Mouse (Mus musculus) mouse embryonic stem cell (cell line): ENCODE data around the gene Atf5.

ENCODE experiments used
- in situ Hi-C, 2 experiments: fragments of 300-500 bp; cut with MboI; formaldehyde crosslinking; loops; 1 replicate in 1 of 2; 3 replicates in 1 of 2; pipeline ENCODE4 v1.14.3; 2019 to 2020; ENCODE audit warnings: low sequenced_read_pairs in 2 of 2, low pct_unique_long_range_greater_than_20kb in 1 of 2, mixed read lengths in 1 of 2; ENCODE audit not compliant: unreplicated experiment in 1 of 2

The Atf5 gene

DNA sequence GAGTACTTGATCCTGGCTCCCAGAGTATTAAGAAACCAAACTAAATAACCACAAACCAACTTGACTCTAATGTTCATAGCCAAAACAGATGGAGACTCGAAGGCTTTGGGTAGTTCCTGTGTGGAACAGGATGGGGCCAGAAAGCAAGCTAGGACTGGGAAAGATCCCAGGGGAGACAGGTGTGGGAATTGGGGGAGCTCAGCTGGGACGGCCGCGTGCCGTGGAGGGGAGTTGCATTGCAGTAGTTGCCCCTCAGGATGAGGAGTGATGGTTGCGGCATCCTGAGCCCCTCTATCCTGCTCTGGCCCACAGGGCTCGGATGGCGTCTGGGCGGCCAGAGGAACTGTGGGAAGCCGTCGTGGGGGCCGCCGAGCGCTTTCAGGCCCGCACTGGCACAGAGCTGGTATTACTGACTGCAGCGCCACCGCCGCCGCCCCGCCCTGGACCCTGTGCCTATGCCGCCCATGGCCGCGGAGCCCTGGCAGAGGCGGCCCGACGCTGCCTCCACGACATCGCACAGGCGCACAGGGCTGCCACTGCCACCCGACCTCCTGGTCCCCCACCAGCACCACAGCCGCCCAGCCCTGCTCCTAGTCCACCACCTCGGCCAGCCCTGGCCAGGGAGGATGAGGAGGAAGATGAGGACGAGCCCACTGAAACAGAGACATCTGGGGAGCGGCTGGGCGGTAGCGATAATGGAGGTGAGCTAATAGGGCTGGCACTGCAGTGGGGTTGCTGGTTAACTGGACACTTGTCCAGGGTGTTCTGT lies 36.0 kb upstream of the Atf5 start:
- in situ Hi-C loops, result loop anchor here in 1 of 2 experiments (10.0 kb wide), 1 partner anchor 298 kb away; the partner anchor contains the start of gene Nr1h2

DNA sequence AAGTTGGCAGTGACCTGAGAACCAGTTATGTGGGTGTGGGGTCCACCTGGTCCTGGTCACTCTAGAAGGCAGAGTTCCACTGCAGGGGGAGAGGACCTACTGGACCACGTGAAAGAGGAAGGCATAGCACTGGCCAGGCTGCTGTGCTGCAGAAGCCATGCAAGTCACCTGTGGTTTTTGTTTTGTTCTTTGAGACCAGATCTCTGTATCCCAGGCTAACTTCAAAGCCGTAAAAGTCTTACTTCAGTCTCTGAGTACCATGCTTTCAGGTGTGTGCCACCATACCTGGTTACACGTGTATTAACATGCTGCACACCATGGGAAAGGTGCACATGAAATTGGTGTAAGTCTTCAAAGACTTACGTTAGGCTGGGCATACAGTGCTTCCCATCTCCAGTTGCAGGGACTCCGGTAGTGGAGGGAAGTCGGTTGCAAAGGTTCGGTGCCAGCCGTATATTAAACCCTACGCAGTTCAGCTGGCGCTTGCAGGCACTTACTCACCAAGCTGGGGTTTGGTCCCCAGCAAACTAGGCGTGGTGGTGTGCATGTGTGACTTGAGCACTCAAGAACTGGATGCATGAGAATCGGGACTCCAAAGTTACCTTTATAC lies 35.3 kb upstream of the Atf5 start:
- in situ Hi-C loops, result loop anchor here in 1 of 2 experiments (10.0 kb wide), 1 partner anchor 297 kb away; the partner anchor contains the start of gene Nr1h2

DNA sequence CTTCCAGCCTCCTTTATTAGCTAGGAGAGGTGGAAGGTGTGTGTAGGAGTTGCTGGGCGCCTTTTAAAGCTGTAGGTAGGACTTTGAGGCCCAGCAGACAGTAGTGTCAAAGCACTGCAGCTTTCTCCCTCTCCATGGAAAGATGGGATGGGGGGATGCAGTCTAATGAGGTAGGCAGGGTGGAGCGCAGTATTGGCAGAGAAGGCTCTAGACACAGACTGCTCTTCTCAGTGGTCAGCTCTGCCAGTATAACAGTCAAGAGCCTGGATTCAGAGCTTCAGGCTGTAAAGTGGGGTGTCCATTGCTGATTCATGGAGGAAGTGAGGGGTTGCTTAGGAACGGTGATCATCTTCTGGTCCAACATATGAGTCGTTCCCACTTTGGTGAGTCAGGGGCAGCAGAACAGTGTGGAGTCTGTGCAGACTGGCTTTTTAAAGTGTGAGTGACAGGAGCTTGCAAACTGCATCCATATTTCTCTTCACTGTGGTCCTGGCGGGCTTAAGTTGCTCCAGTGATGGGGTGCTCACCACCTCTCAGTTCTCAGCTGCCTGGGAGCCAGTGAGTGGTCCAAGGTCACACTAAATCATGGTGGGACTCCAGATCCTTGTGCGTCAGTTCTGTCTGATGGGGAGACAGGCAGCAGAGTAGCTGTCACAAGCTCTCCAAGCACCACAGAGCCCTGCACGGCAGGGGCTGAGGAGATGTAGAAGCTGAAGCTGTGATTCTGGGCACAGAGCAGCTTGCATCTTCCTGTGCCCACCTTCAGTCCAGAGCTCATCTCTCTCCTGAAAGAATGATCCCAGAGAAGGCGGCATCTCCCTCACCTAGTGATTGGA lies 34.5 kb upstream of the Atf5 start:
- in situ Hi-C loops, result loop anchor here in 1 of 2 experiments (10.0 kb wide), 1 partner anchor 296 kb away; the partner anchor contains the start of gene Nr1h2

DNA sequence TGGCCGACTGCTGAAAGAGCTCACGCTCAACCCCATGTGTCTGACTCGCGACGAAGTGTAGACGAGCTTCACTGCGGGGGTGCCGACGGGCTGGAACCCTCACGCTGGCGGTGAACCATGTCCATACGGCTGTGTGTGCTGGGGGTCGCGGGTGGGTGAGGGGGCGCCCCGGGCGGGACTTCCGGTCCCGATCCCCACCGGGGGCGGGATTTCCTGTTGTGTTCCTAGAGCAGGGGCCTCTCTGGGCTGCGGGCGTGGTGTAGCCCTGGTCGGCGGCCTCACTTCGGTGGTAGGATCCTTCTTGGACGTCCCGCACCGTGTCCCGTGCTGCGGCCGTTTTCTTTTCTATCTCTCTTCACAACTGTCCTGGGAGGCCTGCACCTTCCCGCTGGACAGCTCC lies 33.7 kb upstream of the Atf5 start:
- in situ Hi-C loops, result loop anchor here in 1 of 2 experiments (10.0 kb wide), 1 partner anchor 295 kb away; the partner anchor contains the start of gene Nr1h2

DNA sequence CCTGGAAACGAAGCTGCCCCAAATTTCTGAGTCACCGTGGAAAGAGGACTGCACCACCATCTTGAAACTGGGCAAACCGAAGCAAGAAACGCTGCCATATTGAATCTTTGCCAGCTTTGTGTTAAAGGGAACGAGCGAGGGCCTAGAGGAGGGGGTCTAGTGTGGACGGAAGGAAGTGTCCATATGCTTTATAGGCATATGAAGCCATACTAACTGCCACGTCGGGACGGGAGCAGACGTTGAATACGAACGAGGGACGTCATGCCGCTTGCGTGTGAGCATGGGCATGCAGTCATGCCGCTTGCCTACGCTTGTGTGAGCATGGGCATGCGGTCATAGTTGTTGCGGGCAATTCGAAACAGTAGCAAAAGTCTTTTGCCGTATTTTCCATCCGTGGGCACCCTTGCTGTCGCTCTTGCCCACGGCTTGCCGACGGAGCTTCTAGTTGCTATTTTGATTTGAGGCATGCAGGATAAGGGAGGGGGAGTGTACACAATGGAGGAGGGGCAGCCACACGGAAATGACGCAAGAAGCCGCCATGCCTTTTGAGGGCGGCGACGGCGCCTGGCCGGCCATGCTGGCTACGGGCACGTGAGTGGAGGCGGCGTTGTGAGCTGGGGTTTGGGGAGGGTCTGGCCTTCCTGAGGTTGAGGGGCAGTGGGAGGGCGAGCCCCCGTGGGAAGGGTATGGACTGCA lies 33.1 kb upstream of the Atf5 start:
- in situ Hi-C loops, result loop anchor here in 1 of 2 experiments (10.0 kb wide), 1 partner anchor 295 kb away; the partner anchor contains the start of gene Nr1h2

DNA sequence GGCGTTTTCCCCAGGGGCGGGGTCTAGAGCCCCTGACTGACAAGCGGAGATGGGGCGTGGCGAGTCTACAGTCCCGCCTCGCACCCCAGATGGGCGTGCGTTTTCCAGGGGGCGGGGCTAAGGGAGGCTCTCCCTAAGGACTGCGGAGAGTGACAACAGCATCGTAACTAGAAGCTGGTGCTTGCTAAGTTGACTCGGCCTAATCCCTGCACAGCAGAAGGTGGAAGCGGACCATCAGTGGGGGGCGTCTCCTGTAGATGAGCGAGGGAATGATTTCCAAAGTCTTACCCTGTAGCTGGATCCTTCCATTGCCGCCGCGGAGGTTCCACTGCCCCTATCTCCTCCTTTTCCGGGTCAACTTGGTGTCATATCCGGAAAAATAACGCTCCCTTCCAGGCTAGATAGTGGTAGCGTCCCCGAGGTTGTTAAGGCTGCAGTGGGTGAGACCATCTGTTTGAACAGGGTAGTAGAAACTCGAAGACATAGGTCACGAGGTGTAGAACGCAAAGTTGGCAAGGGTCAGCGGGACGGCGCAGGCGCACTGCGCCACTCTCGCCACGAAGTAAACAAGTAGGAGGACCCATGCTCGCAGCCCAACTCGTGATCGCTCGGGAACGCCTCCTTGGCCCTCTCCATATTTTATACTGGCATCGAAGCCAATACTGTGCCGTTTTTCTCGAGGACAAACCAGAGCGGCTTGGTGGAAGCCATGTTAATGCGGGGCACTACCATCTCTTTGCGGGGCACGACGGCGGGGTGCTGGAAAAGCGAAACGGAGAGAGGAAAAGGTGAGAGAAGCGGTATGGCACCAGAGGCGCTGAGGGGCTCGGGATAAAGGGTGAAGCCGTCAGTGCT lies 32.3 kb upstream of the Atf5 start, which contains the start of the genes Akt1s1 and Tbc1d17:
Akt1s1 (plus strand) TSS at position 431 of the 855 bp plus-strand sequence.
Tbc1d17 (minus strand) TSS at position 519 of the 855 bp plus-strand sequence.
- in situ Hi-C loops, result no loop called here

DNA sequence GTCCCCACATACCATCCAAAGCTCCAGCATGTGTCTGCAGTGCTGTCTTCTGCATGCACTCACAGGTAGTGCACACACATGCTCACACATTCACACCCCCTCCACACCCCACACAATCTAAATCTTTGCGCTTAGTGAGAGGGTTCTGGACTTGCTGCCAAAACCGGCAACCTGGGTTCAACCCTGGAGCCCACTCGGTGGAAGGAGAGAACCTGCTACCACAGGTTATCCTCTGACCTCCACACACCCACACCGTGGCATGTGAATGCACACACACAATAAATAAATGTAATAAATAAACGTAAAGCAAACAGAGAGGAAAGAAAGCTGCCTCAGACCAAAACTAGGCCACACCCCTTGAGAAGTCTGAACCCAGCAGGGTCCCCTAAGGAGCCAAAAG lies 31.3 kb upstream of the Atf5 start:
- in situ Hi-C loops, result no loop called here

DNA sequence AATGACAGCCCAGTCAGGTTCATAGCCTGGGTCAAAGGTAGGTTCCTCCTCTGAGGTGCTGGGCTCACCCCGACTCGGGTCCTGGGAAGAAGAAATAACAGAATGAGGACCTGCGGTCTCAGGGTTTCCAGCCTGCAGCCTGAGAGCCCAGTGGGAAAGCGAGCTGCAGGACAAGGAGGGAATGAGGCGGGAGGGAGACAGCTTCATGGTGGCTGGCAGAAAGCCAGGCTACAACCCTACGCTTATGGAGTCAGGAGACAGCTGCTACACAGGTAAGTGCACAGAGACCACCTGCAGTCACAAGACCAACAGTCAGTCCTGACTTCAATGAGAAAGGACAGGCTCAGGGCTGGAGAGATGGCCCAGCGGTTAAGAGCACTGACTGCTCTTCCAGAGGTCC lies 30.3 kb upstream of the Atf5 start:
- in situ Hi-C loops, result no loop called here

DNA sequence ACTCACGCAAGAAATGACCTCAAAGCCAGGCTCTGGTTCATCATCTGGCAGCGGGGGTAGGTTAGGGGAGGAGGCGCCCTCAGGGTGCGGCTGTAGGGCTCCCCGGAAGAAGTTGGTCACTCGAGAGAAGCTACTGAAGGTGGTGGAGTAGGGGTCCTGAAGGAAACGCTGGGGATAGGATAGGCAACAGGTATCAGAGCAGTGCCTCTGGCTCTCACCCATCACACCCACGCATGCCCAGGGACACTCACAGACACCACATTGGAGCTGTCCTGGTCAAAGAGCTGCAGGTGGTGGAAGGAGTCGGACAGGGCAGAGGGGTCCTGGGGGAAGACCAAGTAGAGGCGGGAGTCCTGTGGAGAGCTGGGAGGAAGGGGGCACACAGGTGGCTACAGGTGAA lies 28.5 kb upstream of the Atf5 start:
- in situ Hi-C loops, result no loop called here

DNA sequence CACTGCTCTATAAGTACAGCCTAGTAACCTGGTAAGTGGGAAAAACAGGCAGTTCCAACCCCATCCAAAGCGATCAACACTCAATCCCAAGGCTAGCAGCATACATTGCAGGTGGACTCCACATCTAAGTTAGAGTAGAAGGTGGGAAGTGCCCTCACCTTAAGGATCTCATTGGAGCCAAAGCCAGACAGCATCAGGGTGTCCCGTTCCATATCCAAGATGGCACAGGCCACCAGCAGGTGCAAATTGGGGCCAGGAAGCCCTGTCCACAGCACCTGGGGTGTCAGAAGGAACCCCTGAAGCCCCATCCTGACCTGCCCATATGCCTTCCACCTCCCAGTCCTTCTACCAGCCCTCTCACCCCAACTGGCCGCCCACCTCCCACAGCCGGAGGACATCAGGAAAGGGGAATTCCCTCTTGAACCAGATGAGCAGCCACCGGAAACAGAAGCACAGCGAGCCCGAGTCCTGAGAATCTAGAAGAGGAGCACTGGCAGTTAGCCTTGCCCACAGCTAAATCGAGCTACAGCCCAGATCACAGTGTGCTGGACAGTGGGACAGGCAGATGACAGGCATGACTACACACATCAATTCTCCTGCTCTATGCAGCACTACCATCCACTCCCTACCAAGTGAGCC lies 25.5 kb upstream of the Atf5 start:
- in situ Hi-C loops, result no loop called here

DNA sequence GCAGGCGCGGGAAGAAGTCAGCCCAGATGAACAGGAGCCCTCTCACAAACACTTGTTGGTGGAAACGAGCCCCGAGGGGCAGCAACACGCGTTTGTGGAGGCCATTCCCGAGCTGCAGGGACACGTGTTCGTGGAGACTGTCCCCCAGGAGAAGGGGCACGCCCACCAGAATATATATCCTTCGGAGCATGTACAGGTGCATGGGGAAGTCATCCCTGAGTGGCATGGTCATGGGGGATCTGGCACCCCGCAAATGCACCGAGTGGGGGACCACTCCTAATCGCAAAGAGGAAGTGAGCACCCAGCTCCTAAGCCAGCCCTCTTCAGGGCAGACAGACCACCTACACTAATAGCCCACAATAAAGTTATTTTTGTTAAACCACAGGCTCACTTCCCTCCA lies 24.0 kb upstream of the Atf5 start:
- in situ Hi-C loops, result no loop called here

DNA sequence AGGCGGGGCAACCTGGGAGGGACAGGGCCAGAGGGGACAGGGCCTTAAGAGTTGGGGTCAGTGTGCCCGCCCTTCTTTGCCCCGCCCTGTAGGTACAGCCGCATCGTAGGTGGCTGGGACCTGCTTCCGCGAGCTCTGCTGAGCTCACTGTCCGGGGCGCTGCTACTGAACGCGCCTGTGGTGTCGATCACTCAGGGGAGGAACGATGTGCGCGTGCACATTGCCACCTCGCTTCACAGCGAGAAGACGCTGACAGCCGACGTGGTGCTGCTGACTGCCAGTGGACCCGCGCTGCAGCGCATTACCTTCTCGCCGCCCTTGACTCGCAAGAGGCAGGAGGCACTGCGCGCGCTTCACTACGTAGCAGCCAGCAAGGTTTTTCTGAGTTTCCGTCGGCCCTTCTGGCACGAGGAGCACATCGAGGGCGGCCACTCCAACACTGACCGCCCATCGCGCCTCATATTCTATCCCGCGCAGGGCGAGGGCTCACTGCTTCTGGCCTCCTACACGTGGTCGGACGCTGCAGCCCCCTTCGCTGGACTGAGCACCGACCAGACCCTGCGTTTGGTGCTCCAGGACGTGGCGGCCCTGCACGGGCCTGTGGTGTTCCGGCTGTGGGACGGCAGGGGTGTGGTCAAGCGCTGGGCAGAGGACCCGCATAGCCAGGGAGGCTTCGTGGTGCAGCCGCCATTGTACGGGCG lies 23.2 kb upstream of the Atf5 start:
- in situ Hi-C loops, result no loop called here

DNA sequence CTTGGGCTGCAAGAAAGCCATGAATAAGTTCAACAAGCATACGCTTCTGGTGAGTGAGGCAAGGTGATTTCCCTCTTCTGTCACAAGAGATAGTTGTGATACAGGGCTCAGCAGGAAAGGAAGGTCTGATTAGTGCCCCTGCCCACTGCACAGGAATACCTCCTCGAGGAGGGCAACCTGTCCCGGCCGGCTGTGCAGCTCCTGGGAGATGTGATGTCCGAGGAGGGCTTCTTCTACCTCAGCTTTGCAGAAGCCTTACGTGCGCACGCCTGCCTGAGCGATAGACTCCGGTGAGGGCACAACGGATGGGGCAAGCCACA lies 22.7 kb upstream of the Atf5 start:
- in situ Hi-C loops, result no loop called here

DNA sequence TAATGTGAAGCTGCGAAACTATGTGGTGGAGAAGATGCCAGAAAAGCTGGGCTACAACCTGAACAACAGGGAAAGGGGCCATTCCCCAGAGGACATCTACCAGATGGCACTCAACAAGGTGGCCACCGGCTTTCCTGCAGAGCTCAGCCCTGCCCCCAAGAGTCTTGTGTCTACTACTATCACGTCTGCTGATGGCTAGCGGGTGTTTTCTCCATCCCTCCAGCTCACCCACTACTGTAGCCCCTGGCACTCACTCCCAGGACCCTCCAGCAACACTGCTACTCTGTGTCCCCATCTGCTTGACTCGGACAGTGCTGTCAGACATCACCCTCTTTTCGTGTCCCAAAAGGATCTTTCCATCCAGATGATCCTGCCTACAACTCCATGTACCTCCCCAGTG lies 21.6 kb upstream of the Atf5 start:
- in situ Hi-C loops, result no loop called here

DNA sequence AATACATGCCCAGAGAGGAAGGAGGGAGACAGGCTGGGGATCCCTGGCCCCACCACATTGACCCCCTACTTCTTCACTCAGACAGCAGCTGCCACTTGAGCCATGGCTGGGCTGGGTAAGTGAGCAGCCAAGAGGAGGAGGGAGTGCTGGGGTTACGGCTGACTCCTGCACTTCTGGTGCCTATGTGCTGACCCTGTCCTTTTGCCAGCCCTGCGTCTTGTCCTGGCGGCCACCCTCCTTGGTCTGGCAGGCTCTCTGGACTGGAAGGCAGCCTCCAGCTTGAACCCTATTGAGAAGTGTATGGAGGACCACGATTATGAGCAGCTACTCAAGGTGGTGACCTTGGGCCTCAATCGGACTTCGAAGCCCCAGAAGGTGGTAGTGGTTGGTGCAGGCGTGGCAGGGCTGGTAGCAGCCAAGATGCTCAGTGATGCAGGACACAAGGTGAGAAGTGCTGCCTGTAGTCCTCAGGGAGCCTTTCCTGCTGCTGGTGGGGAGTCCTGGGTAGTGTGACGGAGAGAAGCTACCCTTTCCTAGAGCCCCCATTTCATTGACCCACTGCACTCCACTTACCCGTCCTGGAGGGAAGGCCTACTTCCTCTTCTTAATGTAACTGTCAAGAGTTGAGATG lies 20.1 kb upstream of the Atf5 start:
- in situ Hi-C loops, result no loop called here

DNA sequence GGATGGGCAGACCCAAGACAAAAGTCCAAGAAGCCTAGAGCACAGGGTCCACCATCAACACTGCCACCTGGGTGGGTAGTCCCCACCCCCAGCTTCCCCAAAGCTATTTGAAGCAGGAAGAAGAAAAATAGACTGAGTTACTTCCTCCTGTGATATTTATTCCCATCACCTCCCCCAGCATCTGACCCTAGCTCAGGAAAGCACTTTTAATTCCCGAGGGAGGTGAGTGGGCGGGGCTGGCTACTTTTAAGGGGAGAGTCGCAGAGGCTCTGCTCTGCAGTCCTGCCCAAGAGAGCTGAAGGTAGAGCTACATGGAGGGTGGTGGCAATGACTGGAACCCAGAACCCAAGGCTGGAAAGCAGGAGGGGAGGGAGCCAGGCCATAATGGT lies 19.6 kb upstream of the Atf5 start:
- in situ Hi-C loops, result no loop called here
